Mouse (Mus musculus): ENCODE data around the gene Mgat2.

The Mgat2 gene

GRCm38 (mm10) chr12:69213186-69213777 is 29.3 kb downstream of the Mgat2 start:
- no peak for DNase-seq (ENCODE audit: low spot score in 2 of 2)

DNA sequence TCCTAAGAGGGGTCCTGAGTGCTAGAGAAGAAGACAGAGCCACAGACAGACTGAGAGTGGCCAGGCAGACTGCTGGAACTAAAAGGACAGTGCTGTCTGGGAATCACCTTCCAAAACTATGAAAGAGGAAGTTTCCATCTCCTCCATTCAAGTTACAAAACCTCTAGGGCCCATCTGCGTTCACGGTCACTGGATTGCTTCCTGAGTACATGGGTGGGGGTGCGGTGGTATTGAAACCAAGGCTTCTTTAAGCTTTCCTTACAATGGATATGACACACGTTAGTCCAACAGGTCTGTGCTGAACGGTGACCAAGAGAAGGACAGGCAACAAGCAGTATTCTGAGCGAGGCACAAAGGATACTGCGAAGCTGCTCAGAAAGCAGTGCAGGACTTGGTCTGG is 30.4 kb downstream of the Mgat2 start:
- DNase-seq (ENCODE audit: low spot score in 2 of 2), result no peak

GRCm38 (mm10) chr12:69215000-69215785 is 31.2 kb downstream of the Mgat2 start:
- no peak for DNase-seq (ENCODE audit: low spot score in 2 of 2)

DNA sequence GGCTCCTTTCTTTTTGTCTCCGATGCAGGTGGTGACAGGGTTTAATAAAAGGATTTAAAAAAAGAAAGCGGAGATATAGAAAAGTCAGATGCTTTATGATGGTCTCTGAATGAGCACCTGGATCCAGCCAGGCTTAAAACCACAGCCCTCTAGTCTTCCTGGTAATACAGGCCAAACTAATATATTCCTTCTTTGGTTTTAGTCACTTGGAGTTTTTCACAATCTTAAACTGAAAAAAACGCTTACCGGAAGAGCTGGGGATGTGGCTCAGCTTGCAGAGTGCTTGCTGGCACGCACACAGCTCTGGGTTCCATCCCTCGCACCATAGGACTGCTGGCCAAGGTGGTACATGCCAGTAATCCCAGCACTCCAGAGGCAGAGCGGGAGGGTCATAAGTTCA is 32.6 kb downstream of the Mgat2 start:
- DNase-seq (ENCODE audit: low spot score in 2 of 2), result no peak

DNA sequence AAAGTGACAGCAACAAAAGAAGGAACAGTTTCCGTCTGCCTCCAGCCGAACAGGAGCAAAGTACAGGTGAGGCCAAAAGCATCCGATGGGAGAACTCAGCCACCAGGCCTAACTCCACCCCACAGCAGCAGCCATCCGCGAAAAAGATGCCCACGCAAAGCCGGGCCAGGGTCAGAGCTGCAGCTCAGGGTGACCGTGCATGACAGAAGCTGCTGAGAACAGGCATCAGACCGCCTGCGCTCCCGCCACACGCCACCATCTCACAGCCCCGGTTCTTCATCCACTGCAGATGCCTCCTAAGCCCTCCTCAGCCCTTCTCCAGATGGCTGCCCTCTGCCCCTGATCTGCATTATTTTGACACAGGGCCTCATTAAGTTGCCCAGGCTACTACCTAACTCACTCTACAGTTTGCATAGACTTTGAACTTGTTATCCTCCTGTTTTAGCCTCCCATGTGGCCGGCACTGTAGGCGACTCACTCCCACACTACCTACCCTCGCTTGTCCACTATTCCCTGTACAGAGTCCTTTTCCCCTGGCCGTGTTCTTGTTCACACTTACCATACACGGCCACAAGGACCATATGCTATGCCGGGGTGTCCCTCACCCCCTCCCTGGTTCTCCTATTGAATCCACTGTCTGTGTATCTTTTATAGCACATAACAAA is 36.8 kb downstream of the Mgat2 start:
- no peak for DNase-seq (ENCODE audit: low spot score in 2 of 2)

DNA sequence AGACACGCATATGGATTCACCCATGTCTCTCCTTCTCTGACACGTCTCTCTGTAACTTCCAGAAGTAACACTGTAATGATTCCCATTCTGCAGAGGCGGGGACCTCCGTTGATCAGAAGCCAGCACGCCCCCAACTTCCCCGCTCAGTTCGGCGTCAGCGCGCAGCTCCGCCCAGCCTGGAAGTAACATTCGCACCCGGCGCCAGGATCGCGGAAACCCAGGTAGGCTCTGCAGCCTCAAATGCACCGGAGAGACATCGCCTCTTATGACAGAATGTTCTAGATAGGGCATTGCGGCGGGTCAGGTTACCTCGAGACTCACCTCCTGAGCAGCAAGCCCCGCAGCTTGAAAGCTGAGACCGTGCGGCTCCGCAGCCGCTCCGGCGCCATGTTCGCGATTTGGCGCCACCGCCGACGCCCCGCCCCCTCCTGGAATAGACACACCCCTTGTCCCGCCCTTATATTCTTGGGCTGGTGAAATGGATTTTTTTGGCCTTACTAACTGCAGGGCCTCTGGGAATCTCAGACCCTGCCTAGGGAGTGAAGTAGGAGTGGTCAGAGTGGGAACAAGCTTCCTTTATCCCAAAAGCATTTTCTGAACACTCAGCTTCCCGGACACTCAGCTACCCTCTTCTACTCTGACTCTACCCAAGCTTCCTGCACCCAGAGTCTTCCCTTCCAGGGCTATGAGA is 44.0 kb downstream of the Mgat2 start, which contains the start of gene Pole2:
Pole2 (minus strand) TSS at position 420 of the 691 bp plus-strand sequence.
- DNase-seq (ENCODE audit: low spot score in 2 of 2), result peak; percentile 58 to 72

DNA sequence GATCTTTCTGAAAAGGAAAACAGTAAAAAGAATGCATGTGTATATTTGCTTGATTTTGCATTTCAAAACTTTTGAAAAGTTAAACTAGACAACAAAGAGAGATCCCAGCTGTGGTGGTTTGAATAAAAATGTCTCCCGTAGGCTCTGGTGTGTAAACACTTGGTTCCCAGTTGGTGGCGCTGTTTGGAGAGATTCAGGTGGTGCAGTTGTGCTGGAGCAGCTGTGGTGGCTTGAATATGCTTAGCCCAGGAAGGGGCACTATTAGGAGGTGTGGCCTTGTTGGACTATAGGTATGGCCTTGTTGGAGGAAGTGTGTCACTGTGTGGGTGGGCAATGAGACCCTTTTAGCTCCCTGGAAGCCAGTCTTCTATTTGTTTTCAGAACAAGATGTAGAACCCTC is 45.3 kb downstream of the Mgat2 start:
- DNase-seq (ENCODE audit: low spot score in 2 of 2), result no peak

GRCm38 (mm10) chr12:69235782-69236181 is 51.8 kb downstream of the Mgat2 start:
- DNase-seq (ENCODE audit: low spot score in 2 of 2), result no peak
